Mouse (Mus musculus): ENCODE measurements around the gene Asic2. TPM values are rescaled to one million over a fixed set of nuclear protein-coding genes. Genes with fewer than 3 reads are reported as not detected.

The Asic2 gene
- polyA plus RNA-seq, 1 experiment from 2014 or later, result not detected

GRCm38 (mm10) chr11:81511401-81511800 is 456.9 kb downstream of the Asic2 start:
- H3K4me1 ChIP-seq (replicated peaks), result peaks cover 5% of the 10 kb centered on the region; the same call in 1 of the 2 replicates
- WGBS, result 67% methylated on average over 4 of the region's 4 CpGs
- no peak overlapping the region for H3K27ac ChIP-seq
- no peaks in the 10 kb centered on the region; the same call in 1 of the 2 replicates for H3K27me3 ChIP-seq
- H3K36me3 ChIP-seq, result no peaks in the 10 kb centered on the region
- H3K4me3 ChIP-seq, result no peak overlapping the region
- ATAC-seq (replicated peaks; ENCODE audit: insufficient number of reproducible peaks, insufficient read depth, low FRiP score, low read depth), result no peak
- H3K4me2 ChIP-seq, result no peak overlapping the region
- no peaks in the 10 kb centered on the region for H3K9me3 ChIP-seq (replicated peaks)
- no peak overlapping the region for H3K9ac ChIP-seq

- WGBS, result 39% methylated on average over 8 of the region's 8 CpGs
- Histone ChIP-seq H3K9ac (no peak overlapping the region), H3K27ac (no peak overlapping the region), H3K4me1 (replicated peaks) (peaks cover 5% of the 10 kb centered on the region; the same call in 1 of the 2 replicates), H3K9me3 (replicated peaks) (no peaks in the 10 kb centered on the region), H3K36me3 (no peaks in the 10 kb centered on the region), H3K4me3 (no peak overlapping the region), H3K27me3 (no peaks in the 10 kb centered on the region; the same call in 1 of the 2 replicates), H3K4me2 (no peak overlapping the region)
- no peak for ATAC-seq (replicated peaks; ENCODE audit: insufficient number of reproducible peaks, insufficient read depth, low FRiP score, low read depth)
Measured at GRCm38 (mm10) chr11:81508385-81509233, 459.6 kb downstream of the Asic2 start.

- Histone ChIP-seq H3K27ac (no peak overlapping the region), H3K9ac (no peak overlapping the region), H3K36me3 (no peaks in the 10 kb centered on the region), H3K9me3 (replicated peaks) (no peaks in the 10 kb centered on the region), H3K4me2 (no peak overlapping the region), H3K27me3 (no peaks in the 10 kb centered on the region; the same call in 1 of the 2 replicates), H3K4me3 (no peak overlapping the region), H3K4me1 (replicated peaks) (peaks cover 5% of the 10 kb centered on the region; the same call in 1 of the 2 replicates)
- WGBS, result 69% methylated on average over 8 of the region's 8 CpGs
- no peak for ATAC-seq (replicated peaks; ENCODE audit: insufficient number of reproducible peaks, insufficient read depth, low FRiP score, low read depth)
Measured at GRCm38 (mm10) chr11:81504791-81505430, 463.3 kb downstream of the Asic2 start.

- H3K4me1 ChIP-seq (replicated peaks), result no peaks in the 10 kb centered on the region
- H3K27ac ChIP-seq, result no peak overlapping the region
- peaks cover 5% of the 10 kb centered on the region; the same call in 1 of the 2 replicates for H3K27me3 ChIP-seq
- H3K36me3 ChIP-seq, result no peaks in the 10 kb centered on the region
- ATAC-seq (replicated peaks; ENCODE audit: insufficient number of reproducible peaks, insufficient read depth, low FRiP score, low read depth), result no peak
- no peak overlapping the region for H3K4me2 ChIP-seq
- WGBS, result 45% methylated on average over 14 of the region's 14 CpGs
- H3K4me3 ChIP-seq, result no peak overlapping the region
- no peaks in the 10 kb centered on the region for H3K9me3 ChIP-seq (replicated peaks)
- no peak overlapping the region for H3K9ac ChIP-seq
Measured at GRCm38 (mm10) chr11:81501473-81502246, 466.6 kb downstream of the Asic2 start.

GRCm38 (mm10) chr11:81498990-81499389 is 469.3 kb downstream of the Asic2 start:
- Histone ChIP-seq H3K4me3 (no peak overlapping the region), H3K27ac (no peak overlapping the region), H3K4me2 (no peak overlapping the region), H3K9ac (no peak overlapping the region), H3K4me1 (replicated peaks) (no peaks in the 10 kb centered on the region), H3K36me3 (no peaks in the 10 kb centered on the region), H3K27me3 (peaks cover 13% of the 10 kb centered on the region), H3K9me3 (replicated peaks) (no peaks in the 10 kb centered on the region)
- no peak for ATAC-seq (replicated peaks; ENCODE audit: insufficient number of reproducible peaks, insufficient read depth, low FRiP score, low read depth)
- WGBS, result 49% methylated on average over 1 of the region's 1 CpGs

GRCm38 (mm10) chr11:81497652-81498391 is 470.4 kb downstream of the Asic2 start:
- H3K27ac ChIP-seq, result no peak overlapping the region
- H3K27me3 ChIP-seq, result peaks cover 17% of the 10 kb centered on the region
- H3K9me3 ChIP-seq (replicated peaks), result no peaks in the 10 kb centered on the region
- H3K4me1 ChIP-seq (replicated peaks), result no peaks in the 10 kb centered on the region
- H3K9ac ChIP-seq, result no peak overlapping the region
- no peak for ATAC-seq (replicated peaks; ENCODE audit: insufficient number of reproducible peaks, insufficient read depth, low FRiP score, low read depth)
- no peak overlapping the region for H3K4me2 ChIP-seq
- WGBS, result 61% methylated on average over 9 of the region's 9 CpGs
- no peaks in the 10 kb centered on the region for H3K36me3 ChIP-seq
- H3K4me3 ChIP-seq, result no peak overlapping the region

GRCm38 (mm10) chr11:81496446-81496845 is 471.8 kb downstream of the Asic2 start:
- Histone ChIP-seq H3K27me3 (peaks cover 17% of the 10 kb centered on the region), H3K9ac (no peak overlapping the region), H3K27ac (no peak overlapping the region), H3K9me3 (replicated peaks) (no peaks in the 10 kb centered on the region), H3K4me2 (no peak overlapping the region), H3K4me3 (no peak overlapping the region), H3K4me1 (replicated peaks) (no peaks in the 10 kb centered on the region), H3K36me3 (no peaks in the 10 kb centered on the region)
- ATAC-seq (replicated peaks; ENCODE audit: insufficient number of reproducible peaks, insufficient read depth, low FRiP score, low read depth), result no peak
- 39% methylated on average over 1 of the region's 1 CpGs for WGBS

- no peak overlapping the region for H3K9ac ChIP-seq
- no peak overlapping the region for H3K27ac ChIP-seq
- no peak for ATAC-seq (replicated peaks; ENCODE audit: insufficient number of reproducible peaks, insufficient read depth, low FRiP score, low read depth)
- H3K27me3 ChIP-seq, result peaks cover 17% of the 10 kb centered on the region
- H3K36me3 ChIP-seq, result no peaks in the 10 kb centered on the region
- no peaks in the 10 kb centered on the region for H3K9me3 ChIP-seq (replicated peaks)
- WGBS, result 65% methylated on average over 5 of the region's 5 CpGs
- no peak overlapping the region for H3K4me3 ChIP-seq
- H3K4me1 ChIP-seq (replicated peaks), result no peaks in the 10 kb centered on the region
- H3K4me2 ChIP-seq, result no peak overlapping the region
Measured at GRCm38 (mm10) chr11:81492351-81492750, 475.9 kb downstream of the Asic2 start.

GRCm38 (mm10) chr11:81489144-81489735 is 479.0 kb downstream of the Asic2 start:
- H3K4me3 ChIP-seq, result no peak overlapping the region
- 45% methylated on average over 1 of the region's 1 CpGs for WGBS
- H3K9me3 ChIP-seq (replicated peaks), result no peaks in the 10 kb centered on the region
- ATAC-seq (replicated peaks; ENCODE audit: insufficient number of reproducible peaks, insufficient read depth, low FRiP score, low read depth), result no peak
- no peaks in the 10 kb centered on the region for H3K36me3 ChIP-seq
- no peak overlapping the region for H3K9ac ChIP-seq
- H3K4me2 ChIP-seq, result no peak overlapping the region
- H3K27ac ChIP-seq, result no peak overlapping the region
- no peaks in the 10 kb centered on the region for H3K4me1 ChIP-seq (replicated peaks)
- peaks cover 3% of the 10 kb centered on the region; the same call in 1 of the 2 replicates for H3K27me3 ChIP-seq

GRCm38 (mm10) chr11:81488681-81489080 is 479.6 kb downstream of the Asic2 start:
- Histone ChIP-seq H3K9ac (no peak overlapping the region), H3K4me2 (no peak overlapping the region), H3K4me3 (no peak overlapping the region), H3K27me3 (peaks cover 3% of the 10 kb centered on the region; the same call in 1 of the 2 replicates), H3K36me3 (no peaks in the 10 kb centered on the region), H3K27ac (no peak overlapping the region), H3K4me1 (replicated peaks) (no peaks in the 10 kb centered on the region), H3K9me3 (replicated peaks) (no peaks in the 10 kb centered on the region)
- WGBS, result 70% methylated on average over 5 of the region's 5 CpGs
- ATAC-seq (replicated peaks; ENCODE audit: insufficient number of reproducible peaks, insufficient read depth, low FRiP score, low read depth), result no peak

Data from heart, embryonic 15.5 days (tissue).